Mouse (Mus musculus): ENCODE results near the gene Col5a1. TPM values are rescaled to one million over a fixed set of nuclear protein-coding genes. Genes with fewer than 3 reads are reported as not detected.

Col5a1 gene
- polyA plus RNA-seq, 1 experiment from 2014 or later = 37.4 TPM

GRCm38 (mm10) chr2:27912546-27913275 lies 26.5 kb downstream of the Col5a1 start:
- Histone ChIP-seq H3K36me3 (no peaks in the 10 kb centered on the region), H3K27me3 (ENCODE audit: insufficient read depth, poor library complexity, severe bottlenecking) (no peaks in the 10 kb centered on the region), H3K27ac (no peak overlapping the region), H3K4me1 (peaks cover 43% of the 10 kb centered on the region), H3K4me3 (no peak overlapping the region), H3K9me3 (no peaks in the 10 kb centered on the region)
- WGBS = 68% methylated on average over 1 of the region's 1 CpGs
- DNase-seq (ENCODE audit: low spot score) = no peak

GRCm38 (mm10) chr2:27915726-27916125 lies 29.5 kb downstream of the Col5a1 start:
- 59% methylated on average over 4 of the region's 4 CpGs for WGBS
- H3K27me3 ChIP-seq (ENCODE audit: insufficient read depth, poor library complexity, severe bottlenecking) = no peaks in the 10 kb centered on the region
- H3K27ac ChIP-seq = peak overlapping the region; percentile 83
- H3K4me1 ChIP-seq = peaks cover 55% of the 10 kb centered on the region
- no peak for DNase-seq (ENCODE audit: low spot score)
- no peak overlapping the region for H3K4me3 ChIP-seq
- H3K9me3 ChIP-seq = no peaks in the 10 kb centered on the region
- no peaks in the 10 kb centered on the region for H3K36me3 ChIP-seq

- no peaks in the 10 kb centered on the region for H3K9me3 ChIP-seq
- no peak for DNase-seq (ENCODE audit: low spot score)
- H3K27me3 ChIP-seq (ENCODE audit: insufficient read depth, poor library complexity, severe bottlenecking) = no peaks in the 10 kb centered on the region
- no peaks in the 10 kb centered on the region for H3K36me3 ChIP-seq
- H3K4me1 ChIP-seq = peaks cover 58% of the 10 kb centered on the region
- peak overlapping the region; percentile 83 for H3K27ac ChIP-seq
- no peak overlapping the region for H3K4me3 ChIP-seq
- WGBS = 25% methylated on average over 2 of the region's 2 CpGs
Observed at GRCm38 (mm10) chr2:27916316-27916715, 30.1 kb downstream of the Col5a1 start.

- Histone ChIP-seq H3K4me3 (no peak overlapping the region), H3K27ac (0 out of 2 replicates have a peak overlapping the region, but pooled peaks have one; percentile 83), H3K4me1 (peaks cover 60% of the 10 kb centered on the region), H3K36me3 (no peaks in the 10 kb centered on the region), H3K27me3 (ENCODE audit: insufficient read depth, poor library complexity, severe bottlenecking) (no peaks in the 10 kb centered on the region), H3K9me3 (no peaks in the 10 kb centered on the region)
- DNase-seq (ENCODE audit: low spot score) = no peak
- WGBS = 81% methylated on average over 3 of the region's 3 CpGs
Observed at GRCm38 (mm10) chr2:27917177-27917576, 31.0 kb downstream of the Col5a1 start.

GRCm38 (mm10) chr2:27918106-27918505 lies 31.9 kb downstream of the Col5a1 start:
- 78% methylated on average over 7 of the region's 7 CpGs for WGBS

DNA sequence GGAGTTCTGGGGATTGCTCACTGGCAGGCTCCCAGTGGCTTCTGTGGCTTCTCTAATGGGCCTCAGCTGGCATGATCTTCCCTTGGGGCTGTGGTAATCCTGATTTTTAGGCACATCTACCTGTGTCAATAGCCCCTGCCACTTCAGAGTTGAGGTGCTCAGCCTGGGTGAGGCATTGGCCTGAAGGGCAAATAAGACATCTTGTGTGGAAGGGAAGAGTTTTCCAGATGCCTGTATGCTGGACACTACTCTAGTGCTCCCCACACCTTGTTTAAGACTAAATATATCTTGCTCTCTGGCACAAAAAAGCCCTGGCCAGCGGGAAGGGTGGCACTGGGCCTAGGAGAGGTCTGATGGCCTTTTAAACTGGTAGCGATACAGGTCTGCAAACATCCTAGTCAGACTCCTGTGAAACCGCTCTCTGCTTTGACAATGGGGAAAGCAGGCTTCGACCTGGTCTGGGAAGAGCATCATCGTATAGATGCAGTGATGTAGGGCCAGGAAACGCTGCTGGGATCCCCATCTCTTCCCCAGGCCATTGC lies 33.2 kb downstream of the Col5a1 start:
- peaks cover 53% of the 10 kb centered on the region for H3K4me1 ChIP-seq
- no peaks in the 10 kb centered on the region for H3K27me3 ChIP-seq (ENCODE audit: insufficient read depth, poor library complexity, severe bottlenecking)
- WGBS = 84% methylated on average over 6 of the region's 6 CpGs

More at GRCm38 (mm10) chr2:27918106-27918505, 31.9 kb downstream of the Col5a1 start:
- no peaks in the 10 kb centered on the region for H3K27me3 ChIP-seq (ENCODE audit: insufficient read depth, poor library complexity, severe bottlenecking)
- peaks cover 55% of the 10 kb centered on the region for H3K4me1 ChIP-seq
- H3K9me3 ChIP-seq = no peaks in the 10 kb centered on the region
- no peak for DNase-seq (ENCODE audit: low spot score)
- no peak overlapping the region for H3K4me3 ChIP-seq
- H3K36me3 ChIP-seq = no peaks in the 10 kb centered on the region
- H3K27ac ChIP-seq = peak overlapping the region; percentile 62

DNA sequence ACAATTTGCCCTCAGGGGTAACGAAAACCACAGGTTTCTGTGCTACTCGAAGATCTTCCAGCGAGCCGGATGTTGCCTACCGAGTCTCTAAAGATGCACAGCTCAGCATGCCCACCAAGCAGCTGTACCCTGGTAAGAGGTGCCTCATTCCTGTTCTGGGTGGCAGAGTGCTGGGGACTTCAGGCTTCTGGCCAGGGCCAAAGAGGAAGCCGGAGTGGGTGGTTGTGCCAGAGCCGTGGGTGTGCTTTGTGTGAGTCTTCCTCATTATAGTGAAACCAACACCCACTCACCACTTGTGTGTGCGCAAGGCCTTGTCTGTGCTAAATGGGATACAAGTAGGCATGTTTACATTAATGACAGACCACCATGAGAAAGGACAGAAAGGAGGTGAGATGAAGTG lies 35.8 kb downstream of the Col5a1 start:
- WGBS = 88% methylated on average over 8 of the region's 8 CpGs
- Histone ChIP-seq H3K9me3 (no peaks in the 10 kb centered on the region), H3K36me3 (no peaks in the 10 kb centered on the region), H3K27me3 (ENCODE audit: insufficient read depth, poor library complexity, severe bottlenecking) (no peaks in the 10 kb centered on the region), H3K4me1 (peaks cover 42% of the 10 kb centered on the region), H3K27ac (no peak overlapping the region), H3K4me3 (no peak overlapping the region)
- no peak for DNase-seq (ENCODE audit: low spot score)

More for the DNA sequence above, 33.2 kb downstream of the Col5a1 start:
- no peak for DNase-seq (ENCODE audit: low spot score)
- H3K27ac ChIP-seq = no peak overlapping the region
- no peaks in the 10 kb centered on the region for H3K36me3 ChIP-seq
- H3K4me3 ChIP-seq = no peak overlapping the region
- H3K9me3 ChIP-seq = no peaks in the 10 kb centered on the region

DNA sequence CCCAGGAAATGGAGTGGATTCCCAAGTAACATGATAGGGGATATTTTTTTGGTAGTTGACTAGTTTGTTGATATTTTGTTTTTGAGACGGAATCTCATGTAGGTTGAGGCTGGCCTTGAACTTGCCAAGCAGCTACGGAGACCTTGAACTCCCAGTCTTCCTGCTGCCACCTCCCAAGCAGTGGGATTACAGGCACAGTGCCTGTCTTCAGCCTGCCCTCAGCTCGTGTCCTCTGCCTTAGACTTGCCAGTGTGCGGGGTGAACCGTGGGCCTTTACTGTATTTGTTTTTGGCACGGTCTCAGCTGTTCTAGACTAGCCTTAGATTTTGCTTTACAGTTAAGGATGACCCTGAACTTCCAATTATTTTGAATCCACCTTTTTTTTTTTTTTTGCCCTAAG lies 37.5 kb downstream of the Col5a1 start:
- Histone ChIP-seq H3K9me3 (no peaks in the 10 kb centered on the region), H3K4me1 (peaks cover 25% of the 10 kb centered on the region), H3K27ac (no peak overlapping the region), H3K4me3 (no peak overlapping the region), H3K27me3 (ENCODE audit: insufficient read depth, poor library complexity, severe bottlenecking) (no peaks in the 10 kb centered on the region), H3K36me3 (no peaks in the 10 kb centered on the region)
- WGBS = 80% methylated on average over 6 of the region's 6 CpGs
- no peak for DNase-seq (ENCODE audit: low spot score)

- 82% methylated on average over 3 of the region's 3 CpGs for WGBS
- H3K9me3 ChIP-seq = no peaks in the 10 kb centered on the region
- H3K27me3 ChIP-seq (ENCODE audit: insufficient read depth, poor library complexity, severe bottlenecking) = no peaks in the 10 kb centered on the region
- no peak overlapping the region for H3K27ac ChIP-seq
- peaks cover 22% of the 10 kb centered on the region for H3K4me1 ChIP-seq
- DNase-seq (ENCODE audit: low spot score) = no peak
- peaks cover 4% of the 10 kb centered on the region; the same call in 1 of the 2 replicates for H3K36me3 ChIP-seq
- no peak overlapping the region for H3K4me3 ChIP-seq
Observed at GRCm38 (mm10) chr2:27924463-27924862, 38.2 kb downstream of the Col5a1 start.

- H3K36me3 ChIP-seq = peaks cover 6% of the 10 kb centered on the region; the same call in 1 of the 2 replicates
- H3K27me3 ChIP-seq (ENCODE audit: insufficient read depth, poor library complexity, severe bottlenecking) = no peaks in the 10 kb centered on the region
- no peaks in the 10 kb centered on the region for H3K9me3 ChIP-seq
- 44% methylated on average over 7 of the region's 7 CpGs for WGBS
- H3K4me1 ChIP-seq = peaks cover 17% of the 10 kb centered on the region; the same call in 1 of the 2 replicates
- H3K4me3 ChIP-seq = no peak overlapping the region
- H3K27ac ChIP-seq = peak overlapping the region; percentile 19; the same call in 1 of the 2 replicates
- no peak for DNase-seq (ENCODE audit: low spot score)
Observed at GRCm38 (mm10) chr2:27926478-27927165, 40.4 kb downstream of the Col5a1 start.

GRCm38 (mm10) chr2:27930471-27931015 lies 44.3 kb downstream of the Col5a1 start:
- no peak for DNase-seq (ENCODE audit: low spot score)
- no peaks in the 10 kb centered on the region for H3K9me3 ChIP-seq
- no peak overlapping the region for H3K27ac ChIP-seq
- no peaks in the 10 kb centered on the region for H3K27me3 ChIP-seq (ENCODE audit: insufficient read depth, poor library complexity, severe bottlenecking)
- 85% methylated on average over 5 of the region's 5 CpGs for WGBS
- H3K4me1 ChIP-seq = peaks cover 40% of the 10 kb centered on the region
- no peak overlapping the region for H3K4me3 ChIP-seq
- H3K36me3 ChIP-seq = peaks cover 15% of the 10 kb centered on the region; the same call in 1 of the 2 replicates

GRCm38 (mm10) chr2:27931130-27931529 lies 44.9 kb downstream of the Col5a1 start:
- Histone ChIP-seq H3K27me3 (ENCODE audit: insufficient read depth, poor library complexity, severe bottlenecking) (no peaks in the 10 kb centered on the region), H3K36me3 (peaks cover 15% of the 10 kb centered on the region; the same call in 1 of the 2 replicates), H3K9me3 (no peaks in the 10 kb centered on the region), H3K27ac (no peak overlapping the region), H3K4me1 (peaks cover 45% of the 10 kb centered on the region), H3K4me3 (no peak overlapping the region)
- WGBS = 83% methylated on average over 6 of the region's 6 CpGs
- DNase-seq (ENCODE audit: low spot score) = no peak

- Histone ChIP-seq H3K27me3 (ENCODE audit: insufficient read depth, poor library complexity, severe bottlenecking) (no peaks in the 10 kb centered on the region), H3K4me3 (no peak overlapping the region), H3K36me3 (peaks cover 17% of the 10 kb centered on the region; the same call in 1 of the 2 replicates), H3K4me1 (peaks cover 48% of the 10 kb centered on the region), H3K27ac (no peak overlapping the region), H3K9me3 (no peaks in the 10 kb centered on the region)
- DNase-seq (ENCODE audit: low spot score) = no peak
- WGBS = 50% methylated on average over 3 of the region's 3 CpGs
Observed at GRCm38 (mm10) chr2:27931971-27932370, 45.7 kb downstream of the Col5a1 start.

Measured in heart, embryonic 10.5 days (tissue).